Mouse (Mus musculus): ENCODE results near the gene Plekhj1.
A peak's percentile ranks its signal among the peaks of the same experiment; 100 is the strongest.
"Not testable (repeated sequence)": the region's sequence is repeated elsewhere in the genome, so short reads cannot be mapped to it uniquely, and the experiment has no call there.

Gene Plekhj1

GRCm38 (mm10) chr10:80798150-80799006 lies at the start of gene Plekhj1, which contains the start of gene Sf3a2:
Gene Plekhj1, minus strand, starts transcription at chr10:80798626.
Gene Sf3a2, plus strand, starts transcription at chr10:80798198.
- DNase-seq (ENCODE audit: low read depth), result peak; percentile 99

- DNase-seq (ENCODE audit: low read depth), result no peak
Observed at GRCm38 (mm10) chr10:80845732-80846131, 47.3 kb upstream of the Plekhj1 start.

GRCm38 (mm10) chr10:80845055-80845693 lies 46.7 kb upstream of the Plekhj1 start:
- no peak for DNase-seq (ENCODE audit: low read depth)

- DNase-seq (ENCODE audit: low read depth), result peak; percentile 32
Observed at GRCm38 (mm10) chr10:80843931-80844547, 45.6 kb upstream of the Plekhj1 start, which contains the start of gene Lingo3. Gene Lingo3, minus strand, starts transcription at chr10:80844039.

GRCm38 (mm10) chr10:80843087-80843930 lies 44.9 kb upstream of the Plekhj1 start:
- DNase-seq (ENCODE audit: low read depth), result no peak

- DNase-seq (ENCODE audit: low read depth), result no peak
Observed at GRCm38 (mm10) chr10:80842334-80842733, 43.9 kb upstream of the Plekhj1 start.

GRCm38 (mm10) chr10:80841685-80842084 lies 43.3 kb upstream of the Plekhj1 start:
- no peak for DNase-seq (ENCODE audit: low read depth)

GRCm38 (mm10) chr10:80839848-80840247 lies 41.4 kb upstream of the Plekhj1 start:
- no peak for DNase-seq (ENCODE audit: low read depth)

- no peak for DNase-seq (ENCODE audit: low read depth)
Observed at GRCm38 (mm10) chr10:80838346-80838912, 40.0 kb upstream of the Plekhj1 start.

- DNase-seq (ENCODE audit: low read depth), result no peak
Observed at GRCm38 (mm10) chr10:80837827-80838226, 39.4 kb upstream of the Plekhj1 start.

- no peak for DNase-seq (ENCODE audit: low read depth)
Observed at GRCm38 (mm10) chr10:80836949-80837379, 38.5 kb upstream of the Plekhj1 start.

GRCm38 (mm10) chr10:80835617-80836016 lies 37.2 kb upstream of the Plekhj1 start:
- DNase-seq (ENCODE audit: low read depth), result no peak

GRCm38 (mm10) chr10:80832818-80833217 lies 34.4 kb upstream of the Plekhj1 start:
- DNase-seq (ENCODE audit: low read depth), result no peak

- DNase-seq (ENCODE audit: low read depth), result peak; percentile 65
Observed at GRCm38 (mm10) chr10:80831136-80831535, 32.7 kb upstream of the Plekhj1 start.

GRCm38 (mm10) chr10:80829359-80830278 lies 31.2 kb upstream of the Plekhj1 start:
- DNase-seq (ENCODE audit: low read depth), result peak; percentile 29

GRCm38 (mm10) chr10:80828587-80828986 lies 30.2 kb upstream of the Plekhj1 start:
- not testable (repeated sequence) for DNase-seq (ENCODE audit: low read depth)

- DNase-seq (ENCODE audit: low read depth), result no peak
Observed at GRCm38 (mm10) chr10:80827870-80828420, 29.5 kb upstream of the Plekhj1 start.

- DNase-seq (ENCODE audit: low read depth), result no peak
Observed at GRCm38 (mm10) chr10:80827063-80827869, 28.8 kb upstream of the Plekhj1 start.

All from induced T-regulatory cell, adult 2 months (primary cell).